Mouse (Mus musculus) hematopoietic stem cell, adult 5-6 weeks (primary cell): ENCODE data around the gene Cdh4. TPM values are rescaled to one million over a fixed set of nuclear protein-coding genes. Genes with fewer than 3 reads are reported as not detected.

Experiments
- ATAC-seq, 2 experiments: fragments of 125-278 bp in 1 of 2; replicated peaks in 1 of 2; 2 replicates each; pipeline ENCODE4 v1.8.0; 2016 to 2017; ENCODE audit warnings: inconsistent platforms in 2 of 2, mild to moderate bottlenecking in 2 of 2, moderate number of reproducible peaks in 2 of 2, low read depth in 1 of 2, moderate TSS enrichment in 1 of 2; ENCODE audit not compliant: low FRiP score in 2 of 2, poor library complexity in 2 of 2, severe bottlenecking in 2 of 2, insufficient read depth in 1 of 2, low TSS enrichment in 1 of 2
- total RNA-seq: library from RNA; stranded (forward); fragments of 172-1452, 232-1000 nt; gene quantifications from 2 replicates; pipeline ENCODE4 v1.2.3, GENCODE M21; 2017

Gene Cdh4
- total RNA-seq, 1 experiment from 2014 or later = not detected

DNA sequence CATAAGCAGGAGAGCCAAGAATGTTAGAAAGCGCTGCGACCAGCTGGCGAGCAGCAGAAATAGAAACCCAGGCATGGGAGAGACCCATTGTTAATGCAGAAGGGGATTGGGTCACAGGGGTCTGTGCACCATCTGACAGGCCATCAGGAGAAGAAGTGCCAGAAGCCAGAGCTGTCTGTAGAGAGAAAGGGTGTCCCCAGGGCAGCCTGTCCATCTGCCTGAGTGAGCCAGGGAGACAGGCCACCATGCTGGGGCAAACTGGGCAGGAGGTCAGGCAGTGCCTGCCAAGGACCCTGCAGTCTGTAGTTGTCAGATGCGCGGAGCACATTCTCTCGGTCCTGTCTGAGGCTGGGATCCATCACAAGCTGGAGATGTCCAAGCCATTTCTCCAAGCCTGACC, 386.7 kb downstream of the Cdh4 start:
- ATAC-seq = no peak

DNA sequence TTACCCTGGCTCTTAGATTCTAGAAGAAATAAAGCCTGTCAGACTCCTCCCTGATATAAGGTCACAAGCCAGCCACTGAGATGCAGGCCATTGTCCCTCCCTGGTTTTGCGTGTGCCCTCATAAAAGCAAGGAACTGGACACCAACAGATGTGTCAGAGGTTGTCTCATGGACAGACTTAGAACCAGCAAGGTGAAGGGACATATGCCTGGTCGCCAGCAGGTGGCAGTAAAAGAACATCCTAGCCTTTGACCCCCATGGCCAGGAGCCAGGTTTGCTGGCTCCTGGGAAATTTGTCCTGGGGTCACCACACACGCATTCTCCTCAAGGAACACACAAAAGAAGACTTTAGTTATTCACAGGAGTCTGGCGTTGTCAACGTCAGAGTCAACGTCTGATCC, 387.7 kb downstream of the Cdh4 start:
- ATAC-seq = 0 out of 4 replicates have a peak, but pooled peaks of 1 of the 2 experiments have one; percentile 23

DNA sequence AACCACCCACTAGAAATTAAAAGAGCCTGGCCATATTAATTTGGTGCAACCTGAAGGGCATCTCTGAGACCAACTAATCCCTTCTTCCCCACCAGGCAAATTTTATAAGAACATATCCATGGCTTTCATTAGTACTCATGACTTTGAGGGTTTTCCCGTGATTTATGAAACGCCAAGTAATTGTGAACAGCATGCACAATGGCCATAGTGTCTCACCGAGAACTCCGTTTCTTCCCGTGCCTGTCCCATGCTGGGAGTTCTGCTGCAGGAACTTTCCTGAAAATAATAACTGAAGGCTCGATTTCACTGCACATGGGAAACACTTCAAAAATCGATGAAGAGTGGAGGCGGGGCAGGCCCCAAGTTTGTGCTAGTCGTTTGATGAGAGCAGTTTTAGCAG, 392.7 kb downstream of the Cdh4 start:
- ATAC-seq = no peak

DNA sequence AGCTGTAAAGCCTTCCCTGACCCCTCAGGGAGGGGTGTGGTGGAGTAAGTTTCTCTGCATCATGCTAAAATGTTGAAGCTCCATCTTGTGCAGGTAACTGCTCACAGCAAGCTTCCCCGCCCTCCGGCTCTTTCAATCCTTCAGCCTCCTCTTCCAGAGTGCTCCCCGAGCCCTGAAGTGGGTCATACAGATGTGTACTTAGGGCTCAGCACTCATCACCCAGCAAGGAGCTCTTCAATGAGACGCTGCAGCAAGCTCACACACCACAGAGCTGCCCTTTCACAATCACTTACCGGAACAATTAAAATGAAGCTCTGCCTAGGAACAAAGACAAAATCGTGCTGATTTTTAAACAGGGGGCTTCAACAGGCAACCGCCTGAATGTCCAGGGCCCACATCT, 393.3 kb downstream of the Cdh4 start:
- no peak for ATAC-seq

DNA sequence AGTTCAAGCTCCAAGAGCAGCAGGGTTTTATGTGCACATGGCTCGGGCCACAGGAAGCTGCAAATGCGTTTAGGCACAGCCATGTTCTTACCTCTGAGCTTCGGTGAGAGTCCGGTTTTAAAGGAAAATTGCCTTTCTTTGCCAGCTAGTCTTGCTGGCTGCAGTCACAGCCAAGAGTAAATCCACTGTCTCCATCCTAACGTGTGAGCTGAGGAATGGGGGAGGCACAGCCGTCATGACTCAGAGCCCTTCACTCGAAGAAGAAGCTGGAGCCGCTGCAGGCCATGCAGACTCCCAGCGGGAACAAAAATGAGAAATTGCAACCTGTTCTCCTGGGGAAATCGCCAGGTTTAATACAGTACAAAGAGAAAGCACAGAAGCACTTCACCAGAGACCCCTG, 395.0 kb downstream of the Cdh4 start:
- no peak for ATAC-seq

DNA sequence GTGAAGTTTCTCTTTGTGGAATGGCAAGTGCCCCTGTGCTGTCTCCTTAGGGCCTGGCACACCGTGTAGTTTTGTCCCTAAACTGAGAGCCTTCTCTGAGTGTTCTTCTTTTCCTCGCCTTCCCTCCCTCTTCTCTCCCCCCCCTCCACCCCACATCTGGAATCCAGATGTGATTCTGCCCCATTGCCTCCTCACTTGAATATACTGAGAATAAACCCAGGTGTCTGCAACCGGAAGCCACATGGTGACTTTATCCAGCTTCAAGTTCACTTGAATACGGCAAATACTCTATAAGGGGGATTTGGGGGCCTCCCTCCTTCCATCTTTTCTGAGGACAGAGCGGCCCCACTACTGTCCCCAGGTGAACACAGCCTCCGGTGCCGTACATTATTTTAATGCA, 395.8 kb downstream of the Cdh4 start:
- ATAC-seq = no peak

DNA sequence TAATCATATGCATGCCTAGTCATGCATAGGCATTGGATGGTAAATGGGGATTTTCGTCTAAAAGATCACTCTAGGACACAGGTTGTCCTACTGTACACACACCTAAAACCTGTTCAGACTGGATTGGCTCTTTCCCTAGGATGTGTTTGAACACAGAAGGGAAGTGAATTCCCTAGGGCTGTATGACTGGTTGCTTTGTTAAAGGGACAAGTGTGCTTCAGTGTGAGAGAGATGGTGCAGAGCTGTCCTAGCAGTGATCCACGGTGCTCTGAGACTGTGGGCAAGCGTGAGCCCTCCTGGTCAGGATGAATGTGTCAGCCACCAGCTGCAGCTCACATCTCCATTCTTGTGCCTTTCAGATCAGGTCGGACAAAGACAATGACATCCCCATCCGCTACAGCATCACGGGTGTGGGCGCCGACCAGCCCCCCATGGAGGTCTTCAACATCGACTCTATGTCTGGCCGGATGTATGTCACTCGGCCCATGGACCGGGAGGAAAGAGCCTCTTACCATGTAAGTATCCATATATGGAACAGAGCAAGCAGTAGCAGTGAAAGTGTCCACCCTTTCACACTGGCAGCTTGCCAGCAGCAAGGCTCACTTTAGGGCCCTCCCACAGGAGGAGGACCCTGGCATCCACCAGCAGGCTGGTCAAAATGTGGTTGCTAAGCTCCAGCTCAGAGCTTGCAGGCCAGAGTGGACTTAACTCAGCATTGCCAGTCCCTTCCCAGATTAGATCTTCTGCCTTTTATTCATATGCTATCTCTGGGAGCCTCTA, 400.6 kb downstream of the Cdh4 start:
- no peak for ATAC-seq

DNA sequence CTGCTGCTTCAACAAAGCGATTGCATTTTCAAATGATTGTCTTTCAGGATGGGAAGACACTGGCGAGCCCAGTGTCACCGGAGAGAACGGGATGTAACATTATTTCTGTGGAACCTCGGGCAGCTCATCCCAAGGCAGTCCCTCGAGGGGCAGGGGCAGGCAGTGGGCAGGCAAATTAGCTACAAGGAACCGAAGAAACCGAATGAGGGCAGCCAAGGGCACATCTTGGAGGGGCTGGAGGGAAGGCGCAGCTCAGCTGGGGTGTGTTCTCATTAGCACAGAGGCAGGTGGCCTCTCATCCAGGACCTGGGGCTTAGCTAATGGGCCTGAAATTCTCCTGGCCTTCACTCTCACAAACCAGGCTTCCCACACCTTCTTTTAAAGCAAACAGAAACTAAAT, 407.5 kb downstream of the Cdh4 start:
- no peak for ATAC-seq

DNA sequence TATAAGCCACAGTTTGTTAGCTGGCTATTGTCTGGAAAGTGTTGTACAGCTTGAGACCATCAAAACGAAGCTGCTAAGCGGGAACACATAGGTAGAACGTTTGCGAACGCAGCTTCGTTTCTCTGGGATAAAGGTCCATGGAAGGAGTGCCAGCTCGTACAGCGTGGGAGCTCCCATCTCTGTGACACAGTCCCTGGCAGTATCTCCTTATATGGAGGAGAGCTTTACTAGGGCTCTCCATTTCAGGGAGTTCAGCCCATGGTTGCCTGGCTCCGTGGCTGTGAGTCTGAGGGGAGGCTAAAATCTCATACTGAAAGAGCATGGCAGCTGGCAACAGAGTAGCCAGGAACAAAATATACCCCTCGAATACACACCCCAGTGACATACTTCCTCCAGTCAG, 409.9 kb downstream of the Cdh4 start:
- no peak for ATAC-seq

DNA sequence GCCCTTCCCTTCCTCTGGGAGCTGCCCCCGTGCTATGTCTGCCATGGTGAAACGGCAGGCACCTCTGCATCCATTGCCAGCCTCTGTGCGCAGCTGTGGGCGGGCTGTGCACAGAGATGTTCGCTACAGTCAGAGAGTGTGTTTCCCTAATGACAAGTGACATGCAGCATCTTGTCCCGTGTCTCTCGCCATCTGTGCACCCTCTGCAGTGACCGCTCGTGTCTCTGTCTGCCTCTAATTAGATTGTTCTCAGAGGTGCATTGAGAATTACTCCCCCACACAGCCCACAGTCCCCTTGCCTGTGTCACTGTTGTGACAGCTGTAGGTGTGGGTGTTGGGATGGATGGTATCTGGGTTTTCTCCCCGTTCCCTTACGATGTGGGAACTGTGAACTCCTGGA, 410.6 kb downstream of the Cdh4 start:
- no peak for ATAC-seq

DNA sequence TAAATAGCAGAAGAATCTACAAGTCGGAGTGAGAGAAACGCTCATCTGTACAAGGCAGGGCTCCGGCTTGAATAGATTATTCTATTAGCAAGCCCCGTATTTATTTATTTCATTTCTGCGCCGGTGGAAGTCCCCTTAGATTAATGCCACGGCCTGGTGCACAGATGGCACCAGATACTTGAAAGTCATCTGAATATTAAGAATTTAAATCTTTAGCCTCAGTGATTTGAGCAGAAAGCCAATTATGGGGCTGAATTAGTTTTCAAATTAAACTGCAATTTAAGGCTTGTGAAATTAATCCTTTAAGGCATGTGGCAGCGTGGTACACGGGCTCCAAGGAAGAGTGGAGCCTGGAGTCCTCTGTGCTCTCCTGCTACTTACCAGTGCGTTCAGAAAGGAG, 411.7 kb downstream of the Cdh4 start:
- no peak for ATAC-seq

DNA sequence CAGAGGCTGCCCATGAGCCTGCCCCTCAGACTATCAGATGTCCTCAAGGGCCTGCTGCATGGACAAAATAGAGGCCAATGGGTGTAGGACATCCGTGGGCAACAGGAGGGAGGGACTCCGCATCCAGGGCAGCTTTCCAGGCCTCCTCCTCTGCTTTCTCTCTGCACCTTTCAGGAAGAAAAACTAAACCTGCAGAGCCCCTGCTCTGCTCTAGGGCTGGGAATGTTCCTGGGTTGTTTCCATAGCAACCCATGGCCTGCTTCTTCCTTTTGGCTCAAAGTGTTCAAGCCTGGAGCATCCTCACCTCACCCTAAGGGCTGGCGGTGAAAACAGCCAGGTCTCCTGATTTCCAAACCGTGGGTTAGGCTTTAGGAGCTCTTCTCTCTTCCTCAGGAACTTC, 414.9 kb downstream of the Cdh4 start:
- ATAC-seq = no peak

DNA sequence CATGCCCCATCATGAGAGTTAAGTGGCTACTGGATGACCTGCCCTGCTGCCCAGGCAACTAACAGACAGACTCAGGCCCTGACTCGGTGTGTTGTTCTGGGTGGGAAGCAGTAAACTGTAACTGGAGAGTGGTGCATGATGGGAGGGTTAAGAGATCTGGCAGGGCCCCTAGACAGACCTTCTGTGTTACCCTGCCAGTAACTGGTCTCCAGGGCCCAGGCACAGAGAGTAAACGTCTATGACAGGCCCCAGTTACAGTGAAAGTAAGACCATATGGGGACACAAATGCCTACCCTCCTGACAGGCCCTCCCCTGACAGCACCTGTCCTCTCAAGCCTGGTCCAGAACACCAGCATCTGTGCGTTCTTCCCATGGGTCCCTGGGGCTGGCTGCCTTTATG, 420.4 kb downstream of the Cdh4 start:
- no peak for ATAC-seq

DNA sequence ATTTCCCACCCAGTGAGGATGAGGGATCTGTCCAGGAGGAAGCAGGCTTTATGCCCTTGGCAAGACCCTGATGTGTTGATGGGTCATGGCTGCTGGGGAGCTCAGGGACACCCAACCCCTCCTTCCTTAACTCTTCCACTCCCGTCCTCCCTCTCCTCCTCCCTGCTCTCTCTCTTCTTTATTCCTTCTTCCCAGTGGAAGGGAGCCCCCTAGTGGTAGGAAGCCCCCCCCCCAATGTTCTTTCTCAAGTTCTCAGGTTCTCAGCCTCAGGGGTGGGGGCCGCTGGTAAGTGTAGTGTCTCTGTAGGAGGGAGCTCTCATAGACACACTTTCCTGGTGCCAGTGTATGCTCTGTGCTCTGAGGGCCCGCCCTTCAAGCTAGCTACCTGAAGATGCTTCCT, 421.0 kb downstream of the Cdh4 start:
- ATAC-seq = no peak

DNA sequence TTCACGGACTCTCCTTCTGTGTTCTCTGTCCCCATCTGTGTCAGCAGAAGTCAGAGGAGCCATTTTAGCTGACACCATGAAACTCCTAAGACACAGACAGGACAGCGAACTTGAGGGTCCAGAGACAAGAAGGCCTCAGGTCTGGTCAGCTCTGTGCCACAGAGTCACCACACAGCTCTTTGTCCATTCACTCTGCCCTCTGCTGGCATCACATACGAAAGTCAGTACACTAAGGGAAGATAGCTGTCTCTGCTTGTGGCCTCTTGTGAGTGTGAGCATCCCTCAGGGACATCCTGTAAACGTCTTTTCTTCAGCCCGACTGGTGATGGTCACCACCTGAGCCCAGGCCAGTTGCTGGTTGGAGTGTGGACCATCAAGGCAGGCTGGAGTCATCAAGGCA, 422.9 kb downstream of the Cdh4 start:
- ATAC-seq = no peak

DNA sequence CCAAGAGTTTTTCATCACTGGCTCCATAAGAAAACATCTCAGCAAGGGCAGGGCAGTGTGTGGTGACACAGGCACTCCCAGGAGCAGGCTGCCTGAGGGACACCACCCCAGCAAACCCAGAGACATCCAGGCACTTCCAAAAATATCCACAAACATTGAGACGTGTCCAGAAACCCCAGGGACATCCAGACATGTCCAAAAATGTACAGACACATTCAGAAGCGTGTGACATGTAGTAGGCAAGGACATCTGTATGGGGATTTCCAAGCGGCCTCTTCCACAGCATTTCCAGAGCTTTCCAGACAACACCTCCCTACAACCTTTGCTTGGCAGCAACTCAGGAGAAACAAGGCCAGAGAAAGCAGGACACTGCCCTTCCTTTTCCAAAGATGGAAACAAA, 425.4 kb downstream of the Cdh4 start:
- no peak for ATAC-seq

DNA sequence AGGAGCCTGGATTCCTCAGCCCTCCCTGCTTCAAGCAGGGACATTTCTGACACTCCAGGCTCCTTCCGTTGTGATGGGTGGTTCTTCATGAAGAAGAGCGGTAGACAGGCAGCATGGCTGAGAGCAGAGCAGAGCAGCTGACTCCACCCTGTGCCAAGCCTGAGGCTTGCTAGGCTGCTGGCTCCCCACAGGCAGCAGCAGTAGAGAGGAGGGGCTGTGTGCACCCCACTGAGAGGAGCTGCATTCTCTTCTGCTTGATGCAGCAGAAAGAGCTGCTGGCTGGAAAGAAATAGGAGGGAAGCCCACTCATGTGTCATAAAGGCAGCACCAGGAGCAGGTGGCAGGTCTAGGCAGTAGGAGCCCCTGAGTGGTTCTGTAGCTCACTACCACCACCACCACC, 427.6 kb downstream of the Cdh4 start:
- ATAC-seq = no peak

DNA sequence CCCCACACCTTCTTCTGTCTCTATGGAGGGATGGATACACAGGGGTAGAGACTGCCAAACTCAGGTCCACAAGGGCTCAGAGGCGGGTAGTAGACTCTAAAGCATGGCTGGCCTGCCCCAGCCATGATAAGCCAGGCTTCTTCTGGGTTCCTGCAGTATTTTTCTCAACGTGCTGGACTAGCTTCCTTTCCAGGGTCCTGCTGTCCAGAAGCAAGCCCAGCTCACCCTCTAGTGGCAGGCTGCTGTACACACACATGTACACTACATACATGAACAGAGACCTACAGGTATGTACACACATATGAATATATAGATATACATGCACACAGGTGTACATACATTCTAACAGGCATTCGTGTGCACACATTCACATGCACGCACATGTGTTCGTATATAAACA, 430.5 kb downstream of the Cdh4 start:
- 0 out of 4 replicates have a peak, but pooled peaks of 1 of the 2 experiments have one; percentile 15 for ATAC-seq

DNA sequence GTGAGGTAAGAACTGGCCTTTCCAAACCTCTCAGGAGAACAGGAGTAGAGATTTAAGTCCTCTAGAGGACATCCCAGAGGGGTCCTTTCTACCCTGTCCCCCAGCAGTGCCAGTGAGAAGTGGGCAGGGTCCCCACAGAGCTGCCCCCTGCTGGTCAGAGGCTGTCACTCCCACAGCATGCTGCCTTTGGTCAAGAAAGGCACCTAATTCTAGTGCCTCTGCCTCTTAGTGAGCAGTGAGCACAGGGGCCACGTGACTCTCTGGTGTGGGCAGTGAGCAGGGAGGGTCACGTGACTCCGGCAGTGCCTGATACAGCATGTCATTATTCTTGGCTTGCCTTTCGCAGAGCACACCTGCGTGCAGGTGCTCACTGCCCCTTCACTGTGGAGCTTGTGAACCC, 431.1 kb downstream of the Cdh4 start:
- ATAC-seq = no peak
